Comparison of ENCODE assay signal across 23 mouse cellular contexts in the genomic region with DNA sequence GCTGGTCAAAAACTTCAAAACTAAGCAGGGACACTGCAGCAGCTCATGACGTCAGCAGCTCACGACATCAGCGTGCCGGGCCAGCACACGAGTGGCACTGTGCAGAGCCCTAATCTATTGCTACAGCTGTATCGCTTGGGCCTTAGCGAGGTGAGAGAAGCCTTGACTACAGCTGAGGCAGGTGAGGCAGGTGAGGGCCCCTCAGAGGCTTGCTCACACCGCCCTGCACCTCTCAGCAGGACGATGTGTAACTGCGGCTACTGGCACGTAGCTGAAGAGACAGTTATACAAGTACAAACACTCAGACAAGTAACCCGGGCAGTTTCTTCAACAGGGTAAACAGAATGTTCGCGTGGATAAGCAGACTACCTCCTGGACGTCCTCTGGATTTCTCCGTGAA.
"Had no signal": no experiment of that assay in that cellular context is flagged by ENCODE, and none has a peak within 500 bp of the region (broad histone marks: within the 10 kb centered on the region; RNA-seq: fewer than 3 reads in every experiment).

No protein-coding gene starts in this region.

- H3K4me1 ChIP-seq: limb, embryonic 10.5 days; liver, embryonic 13.5 days; midbrain, embryonic 12.5 days had no signal

- H3K4me3 ChIP-seq: layer of hippocampus, adult 2 months; limb, embryonic 10.5 days; limb, embryonic 13.5 days; liver, embryonic 13.5 days; midbrain, embryonic 12.5 days; myocyte had no signal

- H3K27me3 ChIP-seq: limb, embryonic 13.5 days; liver, embryonic 13.5 days; midbrain, embryonic 12.5 days had no signal

- H3K4me2 ChIP-seq: hindbrain, embryonic 14.5 days; limb, embryonic 13.5 days; liver, embryonic 13.5 days; midbrain, embryonic 12.5 days had no signal

- H3K27ac ChIP-seq: hindbrain, embryonic 14.5 days; hindbrain, postnatal 0 days; kidney, postnatal 0 days; layer of hippocampus, adult 2 months; limb, embryonic 10.5 days; limb, embryonic 13.5 days; liver, embryonic 13.5 days; macrophage; midbrain, embryonic 12.5 days had no signal

- H3K9ac ChIP-seq: hindbrain, embryonic 14.5 days; limb, embryonic 13.5 days; liver, embryonic 13.5 days; midbrain, embryonic 12.5 days had no signal

- ATAC-seq: hindbrain, postnatal 0 days; inflammation-experienced regulatory T-cells, adult 6 months; midbrain, embryonic 16.5 days had no signal

- DNase-seq: kidney, adult 18-20 months; kidney, adult 9 months; kidney, postnatal 25 days; layer of hippocampus, adult 9-11 months; liver; liver, embryonic 13.5 days; retina, postnatal 1 day; right cerebral cortex, postnatal 25 days; spleen, adult 18-20 months; thymus, adult 2 months; thymus, postnatal 14 days; thymus, postnatal 4 days had no signal

- H3K9me3 ChIP-seq: limb, embryonic 10.5 days; limb, embryonic 13.5 days; liver, embryonic 13.5 days; midbrain, embryonic 12.5 days had no signal
